Mouse (Mus musculus): ENCODE data around the gene Papss1.
A peak's percentile ranks its signal among the peaks of the same experiment; 100 is the strongest.
"Not testable (repeated sequence)": the region's sequence is repeated elsewhere in the genome, so short reads cannot be mapped to it uniquely, and the experiment has no call there.

Gene Papss1

DNA sequence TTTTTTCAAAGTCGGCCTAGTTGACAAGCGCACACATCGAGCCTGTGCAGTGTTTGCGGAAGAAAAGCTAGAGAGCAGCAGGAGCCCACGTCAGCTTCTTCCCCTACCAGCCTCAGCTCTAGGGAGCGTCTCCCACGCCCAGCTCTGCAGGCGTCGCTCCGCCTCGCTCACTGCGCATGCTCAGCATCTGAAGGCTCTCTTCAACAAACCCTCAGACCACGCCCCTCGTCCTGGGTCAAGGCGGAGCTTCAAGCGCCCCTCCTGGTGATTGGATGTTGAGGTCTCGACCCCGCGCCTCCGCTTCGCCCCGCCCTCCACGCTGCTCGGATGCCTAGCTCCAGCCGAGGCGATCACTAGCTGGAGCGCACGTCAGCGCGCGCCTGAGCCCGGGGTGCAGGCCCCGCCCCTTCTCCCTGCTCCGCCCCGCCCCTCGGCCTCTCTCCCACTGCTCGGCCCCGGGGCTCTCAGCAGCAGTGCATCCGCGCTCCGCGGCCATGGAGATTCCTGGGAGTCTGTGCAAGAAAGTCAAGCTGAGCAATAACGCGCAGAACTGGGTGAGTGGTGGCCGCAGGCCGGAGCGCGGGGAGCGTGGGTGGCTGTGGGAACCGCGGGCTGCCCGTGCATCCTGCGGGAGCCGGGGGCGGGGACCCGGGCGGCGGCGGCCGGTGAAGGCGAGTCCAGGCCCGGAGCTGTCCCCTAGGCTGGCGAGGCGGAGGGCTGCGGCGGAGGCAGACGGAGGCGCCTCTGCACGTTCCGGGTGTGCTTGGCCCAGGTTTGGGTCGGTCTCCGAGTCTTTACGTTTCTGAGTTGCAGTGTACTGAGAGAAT lies at the start of gene Papss1:
Papss1 (plus strand) TSS at position 339 of the 827 bp plus-strand sequence.
- peak; percentile 96 for DNase-seq (ENCODE audit: low spot score)

DNA sequence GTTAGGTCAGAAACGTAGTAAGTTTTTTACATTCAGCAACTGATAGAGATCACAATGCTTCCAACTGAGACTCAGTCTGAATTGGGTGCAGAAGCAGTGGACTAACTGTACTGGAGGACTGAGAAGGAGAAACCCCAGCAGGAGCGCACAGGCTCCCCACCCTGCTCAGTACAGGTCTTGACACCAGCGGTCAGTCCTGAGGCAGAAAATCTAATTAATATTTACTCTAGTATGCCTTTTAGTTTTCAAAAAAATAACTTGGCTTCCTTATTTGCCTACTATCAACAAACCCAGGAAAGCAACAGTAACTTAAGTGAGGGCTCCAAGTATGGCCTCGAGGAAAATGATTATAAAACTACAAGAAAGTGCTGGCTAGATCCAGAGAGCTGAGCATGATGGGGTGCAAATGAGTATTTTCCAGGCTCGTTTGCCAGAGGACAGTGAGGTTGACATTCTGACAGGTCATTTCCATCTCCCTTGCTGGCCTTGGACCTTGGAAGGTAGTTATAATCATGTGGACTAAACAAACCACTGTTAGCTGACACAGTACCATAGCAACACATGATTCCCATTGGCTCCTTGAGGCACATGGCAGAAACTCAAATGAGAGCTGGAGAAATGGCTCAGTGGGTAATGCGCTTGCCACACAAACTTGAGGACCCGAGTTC lies 48.1 kb upstream of the Papss1 start:
- no peak for DNase-seq (ENCODE audit: low spot score)

DNA sequence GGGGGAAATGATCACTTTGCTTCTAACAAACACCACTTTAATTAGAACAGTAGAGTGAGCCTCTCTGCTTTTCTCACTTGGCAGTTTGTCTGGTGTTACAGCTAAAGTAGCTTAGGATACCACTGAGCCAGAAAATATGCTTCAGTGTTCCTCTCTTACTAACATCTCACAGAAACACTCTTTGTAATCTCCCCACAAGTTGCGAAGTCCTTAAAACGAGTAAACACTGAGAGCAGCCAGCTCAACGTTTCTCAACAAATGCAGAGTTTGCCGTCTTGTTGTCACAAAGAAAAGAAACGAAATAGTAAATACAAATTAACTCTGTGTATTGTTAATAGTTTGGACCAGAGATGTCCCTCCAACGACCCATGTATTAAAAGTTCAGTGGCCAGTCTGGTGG lies 46.8 kb upstream of the Papss1 start:
- DNase-seq (ENCODE audit: low spot score): no peak

DNA sequence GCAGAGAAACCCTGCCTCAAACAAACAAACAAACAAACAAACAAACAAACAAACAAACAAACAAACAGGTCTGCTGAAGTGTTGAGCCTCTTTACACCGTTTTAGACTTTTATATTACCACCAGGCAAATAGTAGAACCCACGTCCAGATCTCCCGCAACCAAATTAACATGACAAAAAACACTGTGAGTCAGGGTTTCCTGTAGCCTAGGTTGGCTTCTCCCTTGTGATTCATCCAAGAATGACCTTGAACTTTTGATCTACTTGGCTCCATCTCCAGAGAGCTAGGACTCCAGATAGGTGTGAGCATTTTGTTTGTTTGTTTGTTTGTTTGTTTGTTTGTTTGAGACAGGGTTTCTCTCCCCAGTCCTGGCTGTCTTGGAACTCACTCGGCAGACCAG lies 43.4 kb upstream of the Papss1 start:
- no peak for DNase-seq (ENCODE audit: low spot score)

DNA sequence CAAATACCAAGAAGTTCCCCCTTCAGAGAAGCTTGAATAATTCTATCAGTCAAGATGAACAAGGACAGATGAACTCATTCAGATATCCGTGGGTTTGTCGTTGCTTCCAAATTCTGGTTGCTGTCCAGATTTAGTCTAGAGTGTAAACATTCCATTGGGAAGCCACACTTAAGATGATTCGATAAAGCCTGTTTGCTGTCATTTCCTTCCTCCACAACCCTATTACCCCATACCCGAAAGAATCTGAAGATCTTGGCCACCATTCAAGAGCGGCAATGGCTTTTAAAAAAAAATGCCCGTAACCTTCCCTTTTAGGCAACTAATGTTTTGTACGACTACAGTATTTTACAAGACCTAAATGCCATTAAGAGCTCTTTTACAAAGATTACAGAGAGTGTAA lies 42.3 kb upstream of the Papss1 start:
- DNase-seq (ENCODE audit: low spot score): no peak

DNA sequence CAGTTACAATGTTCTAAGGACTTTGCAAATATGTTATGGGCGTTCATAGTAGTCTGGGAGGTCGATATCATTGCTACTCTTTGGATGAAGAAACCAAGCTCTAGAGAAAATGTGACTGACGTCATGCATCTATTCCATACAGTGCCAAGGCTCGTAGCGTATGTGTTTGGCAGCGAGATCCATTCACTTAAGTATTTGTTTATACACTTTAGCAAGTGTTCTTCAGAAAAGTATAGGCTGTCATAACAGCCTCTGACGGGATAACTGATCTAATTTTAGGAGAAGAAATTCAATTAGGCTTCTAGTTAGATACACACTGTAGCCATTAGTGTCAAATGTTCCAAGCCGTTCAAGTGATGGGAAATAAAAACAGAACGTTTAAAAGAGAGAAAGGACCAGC lies 40.8 kb upstream of the Papss1 start:
- DNase-seq (ENCODE audit: low spot score): no peak

DNA sequence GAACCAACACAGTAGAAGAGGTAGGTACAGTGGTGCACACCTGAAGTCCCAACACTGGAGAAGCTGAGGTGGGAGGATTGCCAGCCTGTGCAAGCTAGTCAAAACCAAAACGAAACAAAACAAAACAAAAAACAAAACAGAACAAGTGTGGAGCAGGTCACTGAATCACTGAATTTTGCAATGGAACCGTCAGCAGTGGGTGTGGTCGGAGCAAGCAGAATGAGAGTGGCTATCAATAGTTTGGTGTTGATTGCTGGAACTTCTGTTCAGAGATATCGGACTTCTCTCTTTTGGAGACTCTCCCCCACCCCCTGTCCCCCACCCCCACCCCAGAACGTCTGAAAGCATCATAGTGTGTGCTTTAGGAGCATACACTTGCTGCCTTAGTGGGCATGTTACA lies 40.4 kb upstream of the Papss1 start:
- no peak for DNase-seq (ENCODE audit: low spot score)

DNA sequence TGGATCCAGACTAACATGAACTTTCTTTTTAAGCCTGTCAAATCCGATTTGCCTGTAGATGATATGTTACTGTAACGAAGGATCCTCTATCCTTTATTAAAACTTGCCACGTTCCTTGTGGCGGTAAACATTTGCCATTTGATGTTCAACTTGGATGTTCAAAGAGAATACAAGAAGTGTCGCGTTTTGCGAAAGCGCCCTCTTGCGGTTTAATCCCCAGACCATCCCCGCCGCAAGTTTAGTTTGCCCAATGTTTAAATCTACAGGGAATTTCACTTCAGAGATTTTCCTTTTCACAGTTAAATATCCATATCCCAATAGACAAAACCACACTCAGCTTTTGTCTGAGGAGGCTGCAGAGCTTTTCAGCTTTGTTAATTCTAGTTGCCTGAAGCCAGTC lies 39.8 kb upstream of the Papss1 start:
- DNase-seq (ENCODE audit: low spot score): no peak

DNA sequence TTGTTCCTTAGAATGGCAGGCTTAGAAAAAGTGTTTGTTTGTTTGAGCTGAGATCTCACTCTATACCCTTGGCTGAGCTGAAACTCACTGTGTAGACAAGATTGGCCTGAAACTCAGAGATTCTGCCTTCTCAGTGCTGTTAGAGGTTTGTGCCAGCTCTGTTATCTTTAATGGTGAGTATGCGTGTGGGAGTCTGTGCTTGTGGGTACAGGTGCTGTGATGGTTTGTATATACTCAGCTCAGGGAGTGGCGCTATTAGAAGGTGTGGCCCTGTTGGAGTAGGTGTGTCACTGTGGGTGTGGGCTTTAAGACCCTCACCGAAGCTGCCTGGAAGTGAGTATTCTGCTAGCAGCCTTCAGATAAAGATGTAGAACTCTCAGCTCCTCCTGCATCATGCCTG lies 39.3 kb upstream of the Papss1 start:
- no peak for DNase-seq (ENCODE audit: low spot score)

DNA sequence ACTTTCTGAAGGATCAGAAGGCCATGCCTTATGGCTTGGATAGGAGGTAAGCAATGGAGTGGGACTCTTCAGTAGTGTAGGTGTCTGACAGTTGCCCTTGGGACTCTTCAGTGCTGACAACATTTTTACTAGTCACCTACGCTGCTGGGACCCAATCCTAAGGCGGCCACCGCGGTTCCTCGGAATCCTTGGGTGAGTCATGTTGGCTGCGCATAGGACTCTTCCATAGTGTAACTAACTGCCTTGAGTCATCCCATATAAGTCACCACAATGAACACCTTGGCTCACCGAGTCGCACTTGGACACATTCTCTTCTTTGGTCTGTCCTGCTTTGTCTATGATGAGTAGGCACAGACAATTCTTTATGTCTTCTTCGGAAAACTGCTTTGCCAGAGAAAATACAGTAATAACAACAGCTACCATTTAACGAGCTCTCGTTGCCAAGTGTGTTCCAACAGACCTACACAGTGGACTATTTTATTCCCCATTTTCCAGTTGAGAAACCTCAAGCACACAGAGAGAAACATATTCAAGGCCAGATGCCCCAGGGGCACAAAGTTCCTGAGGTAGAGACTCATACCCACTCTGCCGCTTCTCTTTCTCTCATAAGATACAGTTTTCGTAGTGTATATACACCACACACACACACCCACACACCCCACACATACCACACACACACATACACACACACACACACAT lies 23.2 kb upstream of the Papss1 start:
- DNase-seq (ENCODE audit: low spot score): no peak

DNA sequence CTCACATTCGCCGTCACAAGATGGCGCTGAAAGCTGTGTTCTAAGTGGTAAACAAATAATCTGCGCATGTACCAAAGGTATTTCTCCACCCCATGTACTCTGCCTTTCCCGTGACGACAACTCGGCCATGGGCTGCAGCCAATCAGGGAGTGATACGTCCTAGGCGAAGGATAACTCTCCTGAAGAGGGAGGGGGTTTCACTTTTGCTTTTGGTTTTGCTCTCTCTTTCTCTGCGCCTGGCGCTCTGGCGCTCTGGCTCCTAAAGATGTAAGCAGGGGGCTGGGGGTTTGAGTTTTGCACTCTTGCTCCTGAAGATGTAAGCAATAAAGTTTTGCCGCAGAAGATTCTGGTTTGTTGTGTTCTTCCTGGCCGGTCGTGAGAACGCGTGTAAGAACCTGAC lies 17.0 kb upstream of the Papss1 start:
- not testable (repeated sequence) for DNase-seq (ENCODE audit: low spot score)

DNA sequence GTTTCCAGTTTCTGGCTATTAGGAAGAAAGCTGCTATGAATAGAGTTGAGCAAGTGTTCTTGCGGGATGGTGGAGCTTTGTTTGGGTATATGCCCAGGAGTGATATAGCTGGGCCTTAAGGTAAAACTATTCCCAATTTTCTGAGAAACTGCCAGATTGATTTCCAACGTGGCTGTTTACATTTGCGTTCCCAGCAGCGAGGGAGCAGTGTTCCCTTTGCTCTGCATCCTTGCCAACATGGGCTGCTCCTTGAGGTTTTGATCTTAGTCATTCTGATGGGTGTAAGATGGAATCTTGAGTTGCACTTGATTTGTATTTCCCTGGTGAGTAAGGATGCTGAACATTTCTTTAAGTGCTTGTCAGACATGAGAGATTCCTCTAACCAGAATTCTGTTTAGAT lies 14.5 kb upstream of the Papss1 start:
- DNase-seq (ENCODE audit: low spot score): no peak

DNA sequence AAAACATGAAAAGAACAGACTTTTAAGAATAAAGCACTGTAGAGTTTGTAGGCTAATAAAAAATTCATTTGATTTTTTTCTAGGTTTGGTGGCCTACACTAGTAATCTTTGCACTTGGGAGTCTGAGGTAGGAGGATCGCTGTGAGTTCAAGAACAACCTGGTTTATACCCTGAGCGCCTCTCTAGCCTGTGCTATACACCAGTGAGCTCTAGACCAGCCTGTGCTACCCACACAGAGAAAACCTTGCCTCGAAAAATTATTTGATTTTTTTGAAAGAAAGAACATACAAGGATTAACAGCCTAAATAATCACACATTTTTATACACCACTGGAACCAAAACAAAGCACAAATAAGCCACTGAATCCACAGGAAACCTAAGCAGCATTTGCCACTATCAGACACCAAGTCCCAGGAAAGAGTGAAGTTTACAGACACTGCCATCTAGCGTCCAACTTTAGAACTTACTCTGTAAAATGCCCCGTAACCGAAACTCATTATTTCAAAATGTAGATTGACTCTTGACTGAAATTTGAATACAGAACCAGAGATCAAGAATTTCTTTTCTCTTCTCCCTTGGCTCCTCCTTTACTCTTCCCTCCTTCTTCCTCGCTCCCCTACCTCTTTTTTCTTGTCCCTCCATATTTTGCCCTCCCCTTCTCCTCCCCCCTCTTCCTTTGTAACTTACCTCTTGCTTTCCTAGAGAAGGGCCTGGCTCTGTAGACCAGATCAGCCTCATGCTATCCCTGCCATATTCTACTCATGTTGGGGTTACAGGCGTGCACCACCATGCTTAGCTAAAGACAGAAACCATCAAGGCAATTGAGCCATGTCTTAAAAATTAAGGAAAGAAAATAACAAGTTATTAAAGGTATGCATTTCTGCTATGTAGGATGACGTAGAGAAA lies 12.0 kb upstream of the Papss1 start:
- DNase-seq (ENCODE audit: low spot score): no peak

DNA sequence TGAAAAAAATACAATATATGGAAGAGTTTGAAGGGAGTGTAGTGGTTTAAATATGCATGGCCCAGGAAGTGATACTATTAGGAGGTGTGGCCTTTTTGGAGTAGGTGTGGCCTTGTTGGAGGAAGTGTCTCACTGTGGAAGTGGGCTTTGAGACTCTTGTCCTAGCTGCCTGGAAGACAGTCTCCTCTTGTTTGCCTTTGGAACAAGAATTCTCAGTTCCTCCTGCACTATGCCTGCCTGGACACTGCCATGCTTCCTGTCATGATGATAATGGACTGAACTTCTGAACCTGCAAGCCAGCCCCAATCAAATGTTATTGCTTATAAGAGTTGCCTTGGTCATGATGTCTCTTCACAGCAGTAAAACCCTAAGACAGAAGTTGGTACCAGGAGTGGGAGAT lies 8.8 kb upstream of the Papss1 start:
- no peak for DNase-seq (ENCODE audit: low spot score)

DNA sequence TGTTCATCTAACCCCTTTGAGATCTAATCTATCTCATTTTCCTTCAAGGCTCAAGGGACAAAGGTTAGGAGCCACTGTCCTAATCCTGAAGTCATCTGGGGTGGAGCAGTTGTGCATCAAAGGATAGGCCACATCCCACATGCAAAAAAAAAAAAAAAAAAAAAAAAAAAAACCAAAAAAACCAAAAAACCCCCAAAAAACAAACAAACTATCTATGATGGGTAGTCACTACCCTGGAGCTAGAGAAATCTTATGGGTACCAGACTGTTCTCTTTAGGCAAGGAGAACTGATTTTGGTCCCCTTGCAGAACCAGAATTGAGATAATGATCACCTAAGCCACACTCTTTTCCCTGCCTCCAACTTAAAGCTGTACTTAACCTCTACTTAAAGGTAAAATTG lies 3.0 kb upstream of the Papss1 start:
- DNase-seq (ENCODE audit: low spot score): no peak

DNA sequence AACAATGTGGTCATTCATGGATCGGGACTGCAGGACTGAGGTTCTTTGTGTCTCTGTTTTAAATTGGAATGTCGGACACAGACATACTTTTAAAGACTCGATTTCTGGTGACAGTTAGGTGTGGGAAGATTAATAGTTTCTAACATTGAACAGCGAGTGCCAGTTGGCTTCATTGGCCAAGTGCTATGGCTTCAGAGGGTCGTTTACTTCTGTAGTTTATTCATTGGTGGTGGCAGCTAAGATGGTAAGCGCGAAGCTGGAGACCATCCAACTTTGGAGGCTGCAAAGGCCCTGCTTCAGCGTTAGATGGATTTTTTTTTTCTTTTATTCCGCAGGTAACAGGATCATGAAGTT lies 666 bp downstream of the Papss1 start:
- DNase-seq (ENCODE audit: low spot score): no peak

DNA sequence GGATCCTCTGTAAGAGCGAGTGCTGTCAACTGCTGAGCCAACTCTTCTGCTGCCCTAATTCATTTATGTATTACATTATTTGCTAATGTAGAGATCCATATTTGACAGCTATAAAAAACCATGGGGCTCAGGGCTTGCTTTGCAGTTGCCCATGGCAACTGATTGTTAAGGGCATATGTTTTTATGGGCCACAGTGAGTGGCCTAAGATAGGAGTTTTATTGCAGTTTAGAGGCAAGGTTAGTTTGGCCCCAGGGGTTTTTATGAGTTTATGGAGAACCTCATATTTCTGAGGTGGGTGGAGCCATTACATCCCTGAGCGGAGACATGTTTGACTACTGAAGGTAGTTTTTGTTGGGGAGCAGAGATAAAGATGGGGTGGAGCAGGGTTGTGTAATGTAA lies 1.7 kb downstream of the Papss1 start:
- DNase-seq (ENCODE audit: low spot score): no peak

DNA sequence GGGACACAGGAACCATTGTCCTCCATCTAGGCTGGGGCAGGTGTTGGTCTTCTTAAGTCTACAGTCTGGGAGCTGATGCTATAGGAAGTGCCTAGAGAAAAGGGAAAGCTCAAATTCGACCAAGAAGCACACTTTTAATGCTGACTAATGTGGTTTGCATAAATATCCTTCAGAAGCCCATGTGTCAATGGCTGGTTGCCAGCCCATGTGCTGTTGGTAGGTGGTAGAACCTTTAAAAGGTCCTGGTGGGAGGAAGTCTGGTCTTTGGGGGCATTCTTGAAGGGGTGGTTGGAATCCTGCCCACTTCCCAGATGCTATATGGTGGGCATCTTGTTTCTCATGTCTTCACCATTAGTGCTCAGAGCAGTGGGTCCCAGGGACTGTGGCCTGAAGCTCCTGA lies 5.9 kb downstream of the Papss1 start:
- no peak for DNase-seq (ENCODE audit: low spot score)

DNA sequence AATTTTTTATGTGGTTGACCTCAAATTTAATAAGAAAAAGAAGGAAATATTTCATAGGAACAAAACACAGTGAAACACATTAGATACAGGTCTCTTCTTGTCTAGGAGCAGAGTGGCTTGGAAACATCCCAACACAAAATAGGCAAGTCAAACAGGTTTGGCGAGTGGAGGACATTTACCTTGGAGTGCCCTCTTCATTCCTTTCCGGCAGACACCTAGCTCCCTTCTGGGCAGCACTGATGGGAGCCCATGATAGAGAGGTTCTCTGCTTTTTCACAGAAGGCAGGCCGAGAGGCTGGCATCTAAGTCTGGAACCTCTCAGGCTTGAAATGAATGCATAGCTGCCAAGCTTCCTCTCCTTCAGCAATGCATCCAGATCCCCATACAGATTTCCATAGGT lies 9.0 kb downstream of the Papss1 start:
- no peak for DNase-seq (ENCODE audit: low spot score)

DNA sequence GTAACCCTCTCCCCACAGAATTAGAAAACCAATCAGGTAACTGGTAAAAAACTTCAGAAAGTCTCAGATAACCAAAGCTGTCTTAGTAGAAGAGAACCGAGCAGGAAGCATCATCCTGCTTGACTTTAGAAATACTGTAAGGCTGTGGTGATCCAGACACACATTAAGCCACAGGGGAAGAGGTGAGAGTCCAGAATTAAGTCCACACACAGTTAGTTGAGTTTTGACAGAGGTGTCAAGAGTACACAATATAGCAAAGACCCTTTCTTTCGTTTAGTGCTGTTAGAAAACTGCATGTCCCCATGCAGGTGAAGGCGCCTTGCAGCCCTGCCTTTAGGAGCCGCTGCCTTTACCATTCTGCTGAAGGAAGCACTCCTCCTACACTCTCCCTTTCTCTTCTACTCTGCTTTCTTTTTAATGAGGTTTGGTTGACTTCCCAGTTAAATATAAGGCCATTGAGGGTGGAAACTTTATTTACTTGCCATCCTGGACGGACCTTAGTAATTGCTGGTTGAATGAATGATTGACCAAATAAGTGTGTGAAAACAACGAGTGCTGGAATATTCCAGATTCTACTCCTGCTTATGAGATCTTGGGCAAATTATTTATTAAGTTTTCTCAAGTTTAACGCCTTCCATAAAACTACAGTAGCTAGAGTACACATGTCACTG lies 14.0 kb downstream of the Papss1 start:
- DNase-seq (ENCODE audit: low spot score): no peak

DNA sequence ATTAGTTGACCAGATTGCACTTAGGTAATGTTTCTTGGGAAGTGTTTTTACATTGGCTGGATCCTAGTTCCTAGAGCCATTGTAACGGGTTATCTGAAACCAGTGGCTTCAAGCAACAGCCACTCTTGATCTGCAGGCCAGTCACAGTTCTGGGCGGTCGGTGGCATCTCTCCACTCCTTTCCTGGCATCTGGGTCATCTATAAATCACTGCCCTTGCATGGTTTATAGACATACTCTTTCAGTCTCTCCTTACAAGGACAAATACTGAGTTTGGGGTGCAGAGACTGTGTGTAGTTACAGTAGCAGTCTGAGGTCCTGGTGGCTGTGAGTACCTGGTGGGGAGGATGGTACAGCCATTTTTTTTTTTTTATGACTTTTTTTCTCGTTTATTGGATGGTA lies 15.5 kb downstream of the Papss1 start:
- no peak for DNase-seq (ENCODE audit: low spot score)

DNA sequence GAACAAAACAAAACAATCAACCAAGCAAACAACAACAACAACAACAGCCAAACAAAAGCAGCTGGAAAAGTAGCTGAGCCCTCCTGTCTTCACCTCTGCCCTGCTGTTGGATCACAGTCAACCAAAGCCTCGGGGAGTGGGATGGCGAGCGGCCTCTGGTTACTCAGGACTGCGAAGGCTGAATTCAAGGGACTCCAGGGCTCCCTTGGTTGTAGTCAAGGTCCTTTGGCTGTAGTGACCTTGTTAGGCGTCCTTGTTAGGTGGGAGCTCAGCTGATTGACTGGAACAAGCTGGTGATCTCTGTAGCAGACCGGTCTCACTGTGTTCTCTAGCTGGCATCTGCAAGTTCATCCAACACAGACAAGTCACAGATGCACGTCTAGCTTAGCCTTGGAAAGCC lies 16.5 kb downstream of the Papss1 start:
- DNase-seq (ENCODE audit: low spot score): no peak
